Mouse (Mus musculus) heart, embryonic 15.5 days (tissue): ENCODE results near the gene Cmtm4. TPM values are rescaled to one million over a fixed set of nuclear protein-coding genes. Genes with fewer than 3 reads are reported as not detected.
"Not testable (repeated sequence)": the region's sequence is repeated elsewhere in the genome, so short reads cannot be mapped to it uniquely, and the experiment has no call there.

Source experiments
- ATAC-seq: fragments of 200-750 bp; cut with Nextera tagmentation; replicated peaks from 2 replicates; pipeline ENCODE4 v1.8.0; 2017; ENCODE audit warnings: low read depth, moderate TSS enrichment; ENCODE audit not compliant: insufficient number of reproducible peaks, insufficient read depth, low FRiP score
- H3K27ac ChIP-seq: fragments of 300-500 bp; sonication (generic); 2 replicates; pipeline ENCODE4 v1.5.1; 2015; ENCODE audit warnings: mild to moderate bottlenecking, inconsistent platforms
- H3K27me3 ChIP-seq: fragments of 300-500 bp; sonication (generic); 2 replicates; pipeline ENCODE4 v1.6.1; 2015; ENCODE audit warnings: inconsistent platforms
- H3K36me3 ChIP-seq: fragments of 300-500 bp; sonication (generic); 2 replicates; pipeline ENCODE4 v1.6.1; 2015; ENCODE audit warnings: mild to moderate bottlenecking, inconsistent platforms
- H3K4me1 ChIP-seq: fragments of 300-500 bp; sonication (generic); replicated peaks from 2 replicates; pipeline ENCODE4 v1.6.1; 2015; ENCODE audit warnings: inconsistent platforms
- H3K4me2 ChIP-seq: fragments of 300-500 bp; sonication (generic); 2 replicates; pipeline ENCODE4 v1.6.1; 2015; ENCODE audit warnings: inconsistent platforms, mild to moderate bottlenecking, moderate library complexity
- H3K4me3 ChIP-seq: fragments of 300-500 bp; sonication (generic); 2 replicates; pipeline ENCODE4 v1.5.1; 2015; ENCODE audit warnings: mild to moderate bottlenecking, inconsistent platforms
- H3K9ac ChIP-seq: fragments of 300-500 bp; sonication (generic); 2 replicates; pipeline ENCODE4 v1.6.1; 2015; ENCODE audit warnings: mild to moderate bottlenecking, inconsistent platforms
- H3K9me3 ChIP-seq: fragments of 300-500 bp; sonication (generic); replicated peaks from 2 replicates; pipeline ENCODE4 v1.6.1; 2016; ENCODE audit warnings: inconsistent platforms
- WGBS: fragments of 180-500 bp; shearing (Covaris S2); methylation state at CpG from one replicate; pipeline ENCODE4 v1.1.7; 2015; ENCODE audit warnings: mixed read lengths; 5-methylcytosine and 5-hydroxymethylcytosine counted together
- polyA plus RNA-seq: library from polyadenylated mRNA; unstranded; fragments of >200 nt; fragmentation: Nextera tagmentation; extraction: Ambion mirVana; gene quantifications from 2 replicates; pipeline ENCODE4 v1.2.1, GENCODE M21; 2015

Cmtm4 gene
- polyA plus RNA-seq, 1 experiment from 2014 or later = 1.5 TPM

DNA sequence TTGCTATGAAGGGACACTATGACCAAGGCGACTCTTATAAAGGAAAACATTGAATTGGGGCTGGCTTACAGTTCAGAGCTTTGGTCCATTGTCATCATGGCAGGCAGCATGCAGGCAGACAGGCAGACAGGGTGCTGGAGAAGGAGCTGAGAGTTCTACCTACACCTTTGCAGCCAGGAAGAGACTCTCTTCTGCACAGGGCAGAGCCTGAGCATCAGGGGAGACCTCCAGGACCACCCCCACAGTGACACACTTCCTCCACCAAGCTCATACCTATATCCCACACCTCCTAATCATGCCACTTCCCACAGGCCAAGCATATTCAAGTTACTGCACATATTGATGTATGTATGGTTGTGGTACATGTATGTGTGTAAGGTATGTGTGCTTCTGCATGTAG is 58.8 kb downstream of the Cmtm4 start:
- no peak overlapping the region for H3K27ac ChIP-seq
- peaks cover 15% of the 10 kb centered on the region for H3K4me1 ChIP-seq
- no peak overlapping the region for H3K9ac ChIP-seq
- ATAC-seq = no peak
- H3K4me3 ChIP-seq = no peak overlapping the region
- H3K4me2 ChIP-seq = no peak overlapping the region
- H3K9me3 ChIP-seq = no peaks in the 10 kb centered on the region
- no peaks in the 10 kb centered on the region for H3K27me3 ChIP-seq
- WGBS = 74% methylated on average over 1 of the region's 1 CpGs
- H3K36me3 ChIP-seq = no peaks in the 10 kb centered on the region

DNA sequence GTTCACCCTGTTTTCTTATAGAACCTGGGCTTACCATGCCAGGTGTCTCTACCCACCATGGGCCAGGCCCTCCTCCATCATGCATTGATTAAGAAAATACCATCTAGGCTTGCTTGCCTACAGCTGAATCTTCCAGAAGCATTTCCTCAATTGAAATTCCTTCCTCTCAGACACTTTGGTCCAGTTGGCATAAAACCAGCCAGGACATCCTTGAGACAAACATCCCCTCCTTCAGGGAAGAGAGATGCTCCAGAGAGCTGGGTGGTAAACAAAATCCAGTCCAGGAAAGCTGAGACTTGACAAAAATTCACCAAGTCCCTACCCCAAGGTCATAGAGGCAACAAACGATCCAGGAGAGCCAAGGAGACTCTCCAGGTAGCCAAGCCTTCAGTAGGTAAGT is 61.4 kb downstream of the Cmtm4 start:
- no peak for ATAC-seq
- H3K36me3 ChIP-seq = no peaks in the 10 kb centered on the region
- H3K27me3 ChIP-seq = no peaks in the 10 kb centered on the region; the same call in 1 of the 2 replicates
- H3K4me2 ChIP-seq = no peak overlapping the region
- H3K9ac ChIP-seq = no peak overlapping the region
- no peaks in the 10 kb centered on the region for H3K9me3 ChIP-seq
- no peak overlapping the region for H3K27ac ChIP-seq
- WGBS = 72% methylated on average over 1 of the region's 1 CpGs
- no peak overlapping the region for H3K4me3 ChIP-seq
- H3K4me1 ChIP-seq = no peaks in the 10 kb centered on the region

GRCm38 (mm10) chr8:104333786-104334185 is 61.8 kb downstream of the Cmtm4 start:
- H3K4me2 ChIP-seq = no peak overlapping the region
- WGBS = 68% methylated on average over 5 of the region's 5 CpGs
- H3K27ac ChIP-seq = no peak overlapping the region
- no peak for ATAC-seq
- H3K4me3 ChIP-seq = no peak overlapping the region
- no peak overlapping the region for H3K9ac ChIP-seq
- no peaks in the 10 kb centered on the region; the same call in 1 of the 2 replicates for H3K27me3 ChIP-seq
- H3K4me1 ChIP-seq = no peaks in the 10 kb centered on the region
- H3K36me3 ChIP-seq = no peaks in the 10 kb centered on the region
- H3K9me3 ChIP-seq = no peaks in the 10 kb centered on the region

DNA sequence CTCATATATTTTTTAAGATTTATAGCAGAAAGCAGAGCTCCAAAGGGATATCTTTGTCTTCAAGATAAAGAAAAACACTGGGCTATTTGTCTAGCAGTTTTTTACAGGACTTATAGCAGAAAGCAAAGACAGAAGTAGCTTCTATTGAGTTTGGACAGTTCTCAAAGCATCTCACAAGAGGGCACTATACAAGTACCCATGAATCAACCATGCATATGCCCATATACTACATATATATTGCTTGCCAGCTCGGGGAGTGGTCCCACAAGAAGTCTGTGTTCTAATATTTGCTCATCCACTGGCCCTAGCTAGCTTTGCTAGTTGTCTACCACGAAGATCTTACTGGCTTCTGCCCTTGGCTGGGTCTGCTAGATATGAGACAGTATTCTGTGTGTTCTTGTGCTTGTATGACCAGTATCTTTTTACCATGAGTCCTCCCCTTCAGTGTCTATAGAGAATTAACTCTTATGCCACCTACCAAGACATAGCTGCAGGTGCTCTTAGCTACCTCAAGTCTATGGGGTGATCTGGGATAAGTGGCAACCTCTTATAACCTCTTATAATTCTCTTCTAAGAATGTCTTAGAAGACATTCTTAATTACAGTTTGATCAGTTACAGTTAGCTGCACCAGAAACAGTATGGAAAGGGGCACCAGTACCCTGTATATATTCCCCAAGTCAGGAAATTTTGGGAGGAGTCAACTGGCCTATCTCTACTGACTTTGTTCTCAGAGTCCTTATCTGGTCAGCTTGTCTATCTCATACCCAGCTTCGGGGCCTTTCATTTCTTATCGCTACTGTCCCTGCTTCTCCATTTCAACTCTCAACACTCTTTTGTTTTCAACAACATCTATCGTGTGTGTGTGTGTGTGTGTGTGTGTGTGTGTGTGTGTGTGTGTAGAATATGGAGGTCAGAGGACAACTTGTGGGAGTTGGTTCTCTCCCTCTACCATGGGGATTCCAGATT is 62.7 kb downstream of the Cmtm4 start:
- Histone ChIP-seq H3K9me3 (no peaks in the 10 kb centered on the region), H3K27me3 (no peaks in the 10 kb centered on the region; the same call in 1 of the 2 replicates), H3K4me3 (no peak overlapping the region), H3K4me1 (no peaks in the 10 kb centered on the region), H3K27ac (no peak overlapping the region), H3K9ac (no peak overlapping the region), H3K36me3 (no peaks in the 10 kb centered on the region), H3K4me2 (no peak overlapping the region)
- no peak for ATAC-seq
- 47% methylated on average over 5 of the region's 5 CpGs for WGBS

DNA sequence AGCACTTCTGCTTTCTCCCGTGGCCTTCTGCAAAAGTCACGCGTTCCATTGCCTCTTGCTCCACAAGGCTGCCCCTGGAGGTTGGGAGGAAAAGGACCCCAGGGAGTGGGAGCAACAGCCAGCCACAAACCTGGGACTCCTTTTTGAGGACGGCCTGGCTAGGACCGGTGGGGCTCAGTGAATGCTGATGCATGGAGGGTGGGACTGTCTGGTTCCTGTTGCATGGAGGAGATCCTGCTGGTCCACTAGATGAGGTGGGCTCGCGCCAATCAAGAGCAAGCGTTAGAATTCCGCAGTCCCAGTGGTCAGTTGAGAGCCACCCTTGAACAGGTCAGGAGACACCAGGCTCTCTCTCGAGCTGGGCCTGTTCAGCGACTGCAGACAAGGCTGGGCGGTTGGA is 73.7 kb downstream of the Cmtm4 start, which contains the start of gene Cmtm2b:
Gene Cmtm2b, plus strand, starts transcription at position 301 of the 400 bp plus-strand sequence.
- not testable (repeated sequence) for H3K9ac ChIP-seq, H3K9me3 ChIP-seq, H3K4me1 ChIP-seq, H3K27ac ChIP-seq, H3K4me3 ChIP-seq, H3K4me2 ChIP-seq, H3K36me3 ChIP-seq, H3K27me3 ChIP-seq, ATAC-seq
- 78% methylated on average over 12 of the region's 12 CpGs for WGBS

- not testable (repeated sequence) for H3K36me3 ChIP-seq, H3K4me1 ChIP-seq, H3K4me2 ChIP-seq, ATAC-seq, H3K9me3 ChIP-seq, H3K4me3 ChIP-seq, H3K9ac ChIP-seq, H3K27ac ChIP-seq, H3K27me3 ChIP-seq
- 79% methylated on average over 11 of the region's 11 CpGs for WGBS
Measured at GRCm38 (mm10) chr8:104321267-104321666, 74.3 kb downstream of the Cmtm4 start, which contains the start of gene Gm11020. Gene Gm11020, plus strand, starts transcription at chr8:104321567.

DNA sequence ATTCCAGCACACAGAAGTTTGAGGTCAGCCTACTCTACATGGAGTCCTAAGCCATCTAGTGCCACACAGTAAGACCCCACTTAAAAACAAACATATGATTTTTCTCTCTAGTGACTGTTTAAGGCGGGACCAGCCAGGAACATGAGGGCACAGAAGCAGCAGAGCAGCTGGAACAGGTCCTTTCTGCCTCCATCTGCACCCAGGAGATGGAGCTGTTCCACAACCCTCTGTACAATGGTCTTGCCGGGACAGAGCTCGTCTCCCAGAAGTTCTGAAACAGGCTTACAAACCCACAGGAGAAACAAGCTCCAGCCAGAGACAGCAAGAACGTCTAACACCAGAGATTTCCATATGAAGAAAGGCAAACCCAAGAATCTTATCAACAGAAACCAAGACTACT is 82.3 kb downstream of the Cmtm4 start:
- ATAC-seq = no peak
- H3K36me3 ChIP-seq = no peaks in the 10 kb centered on the region
- no peak overlapping the region for H3K4me2 ChIP-seq
- H3K27me3 ChIP-seq = no peaks in the 10 kb centered on the region
- H3K4me3 ChIP-seq = no peak overlapping the region
- WGBS = 52% methylated on average over 4 of the region's 4 CpGs
- H3K4me1 ChIP-seq = no peaks in the 10 kb centered on the region
- no peak overlapping the region for H3K27ac ChIP-seq
- no peaks in the 10 kb centered on the region for H3K9me3 ChIP-seq
- no peak overlapping the region for H3K9ac ChIP-seq

DNA sequence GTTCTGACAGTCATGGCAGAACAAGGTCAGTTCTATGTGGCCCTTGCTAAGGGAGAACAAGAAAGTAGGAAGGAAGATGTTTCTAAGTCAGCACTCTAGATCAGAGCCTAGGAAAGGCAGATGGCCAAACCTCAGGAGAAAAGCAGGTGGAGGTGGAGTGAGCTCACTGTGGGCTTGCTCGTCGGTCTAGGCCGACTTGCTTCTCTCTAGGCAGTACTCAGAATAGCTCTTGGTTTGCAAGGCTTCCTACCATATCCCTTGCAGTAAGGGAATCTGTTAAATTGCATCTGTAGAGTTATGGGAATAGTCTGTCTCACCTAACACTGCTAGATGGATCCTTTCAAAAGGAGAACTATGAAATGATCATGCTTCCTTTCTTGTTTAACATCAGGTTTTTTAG is 83.6 kb downstream of the Cmtm4 start:
- H3K4me3 ChIP-seq, H3K4me1 ChIP-seq, ATAC-seq, H3K4me2 ChIP-seq, H3K36me3 ChIP-seq, H3K27ac ChIP-seq, H3K27me3 ChIP-seq, H3K9me3 ChIP-seq, H3K9ac ChIP-seq: not testable (repeated sequence)
- 75% methylated on average over 3 of the region's 3 CpGs for WGBS

DNA sequence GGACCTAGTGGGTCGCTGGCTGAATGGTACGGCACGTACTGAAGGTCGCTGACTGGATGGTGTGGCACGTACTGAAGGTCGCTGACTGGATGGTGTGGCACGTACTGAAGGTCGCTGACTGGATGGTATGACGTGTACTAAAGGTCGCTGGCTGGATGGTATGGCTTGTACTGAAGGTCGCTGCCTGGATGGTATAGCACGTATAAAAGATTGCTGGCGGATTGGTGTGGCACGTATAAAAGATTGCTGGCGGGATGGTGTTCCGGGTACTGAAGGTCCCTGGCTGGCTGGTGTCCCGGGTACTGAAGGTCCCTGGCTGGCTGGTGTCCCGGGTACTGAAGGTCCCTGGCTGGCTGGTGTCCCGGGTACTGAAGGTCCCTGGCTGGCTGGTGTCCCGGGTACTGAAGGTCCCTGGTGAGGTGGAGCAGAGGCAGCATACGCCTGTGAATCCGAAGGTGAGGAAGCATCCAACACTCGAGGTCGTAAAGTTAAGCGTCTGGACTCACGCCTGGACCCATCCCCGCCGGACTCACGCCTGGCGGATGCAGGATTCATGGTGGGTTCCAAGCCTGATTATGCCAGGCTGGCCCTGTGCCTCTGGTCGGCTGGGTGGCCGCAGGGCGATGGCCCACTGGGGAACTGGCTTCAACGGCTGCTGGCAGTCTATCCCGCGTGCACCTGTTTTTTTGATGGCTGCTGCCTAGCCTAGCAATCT is 86.0 kb downstream of the Cmtm4 start, which contains the start of the genes Gm45711 and Cmtm1:
Gene Gm45711, minus strand, starts transcription at position 641 of the 715 bp plus-strand sequence.
Gene Cmtm1, minus strand, starts transcription at position 705 of the 715 bp plus-strand sequence.
- WGBS = 83% methylated on average over 36 of the region's 36 CpGs
- H3K9ac ChIP-seq, H3K36me3 ChIP-seq, ATAC-seq, H3K4me2 ChIP-seq, H3K4me1 ChIP-seq, H3K4me3 ChIP-seq, H3K27me3 ChIP-seq, H3K9me3 ChIP-seq, H3K27ac ChIP-seq: not testable (repeated sequence)

DNA sequence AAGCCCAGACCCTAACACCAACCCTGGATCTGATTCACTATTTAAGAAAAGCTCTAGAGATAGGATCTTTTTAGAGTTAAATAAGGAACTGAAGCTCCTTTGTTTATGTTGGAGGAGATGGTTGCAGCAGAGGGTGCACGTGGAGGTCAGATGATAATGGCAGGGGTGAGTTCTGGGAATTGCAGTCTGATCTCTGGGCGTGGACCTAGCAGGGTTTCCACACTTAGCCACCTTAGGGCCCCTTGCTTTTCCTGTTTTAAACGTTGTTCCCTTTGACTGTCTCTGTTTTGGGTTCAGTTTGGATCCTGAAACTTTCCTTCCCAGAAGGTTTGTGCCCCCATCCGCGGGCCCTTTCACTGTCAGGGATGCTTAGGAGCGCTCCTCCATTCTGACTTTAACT is 87.3 kb downstream of the Cmtm4 start:
- not testable (repeated sequence) for ATAC-seq, H3K4me2 ChIP-seq, H3K27me3 ChIP-seq, H3K4me3 ChIP-seq, H3K27ac ChIP-seq, H3K9ac ChIP-seq, H3K36me3 ChIP-seq, H3K9me3 ChIP-seq, H3K4me1 ChIP-seq
- WGBS = 44% methylated on average over 6 of the region's 6 CpGs

- WGBS = 80% methylated on average over 11 of the region's 11 CpGs
- Histone ChIP-seq H3K4me2 (no peak overlapping the region), H3K27ac (no peak overlapping the region), H3K9me3 (no peaks in the 10 kb centered on the region), H3K36me3 (no peaks in the 10 kb centered on the region), H3K27me3 (no peaks in the 10 kb centered on the region), H3K4me3 (no peak overlapping the region), H3K4me1 (no peaks in the 10 kb centered on the region), H3K9ac (no peak overlapping the region)
- ATAC-seq = no peak
Measured at GRCm38 (mm10) chr8:104304962-104305361, 90.6 kb downstream of the Cmtm4 start.
